Mouse (Mus musculus) CH12.LX (cell line): Measurements from ENCODE around the gene Ddx28. TPM values are rescaled to one million over a fixed set of nuclear protein-coding genes. Genes with fewer than 3 reads are reported as not detected.
A peak's percentile ranks its signal among the peaks of the same experiment; 100 is the strongest.

Experiments
- DNase-seq: peaks from one replicate; pipeline ENCODE4 v3.0.0-alpha.2; 2013; ENCODE audit errors: extremely low read depth
- H3K27ac ChIP-seq: 2 replicates; pipeline ENCODE4 v1.5.1; 2012; ENCODE audit warnings: low read depth, mild to moderate bottlenecking, control low read depth, moderate library complexity; ENCODE audit not compliant: insufficient read depth
- H3K27me3 ChIP-seq: replicated peaks from 2 replicates; pipeline ENCODE3; 2012; ENCODE audit warnings: inconsistent platforms
- H3K36me3 ChIP-seq, 2 experiments: replicated peaks in 1 of 2; 2 replicates each; pipeline versions ENCODE3 to v1.6.1; 2012; ENCODE audit warnings: inconsistent platforms in 1 of 2, low read length in 1 of 2, mild to moderate bottlenecking in 1 of 2, mixed read lengths in 1 of 2, moderate library complexity in 1 of 2; ENCODE audit not compliant: control insufficient read depth in 1 of 2, insufficient read depth in 1 of 2
- H3K4me1 ChIP-seq, 2 experiments: 2 replicates each; pipeline ENCODE4 v1.6.1; 2012; ENCODE audit warnings: inconsistent platforms in 1 of 2, moderate library complexity in 1 of 2; ENCODE audit not compliant: insufficient read depth in 2 of 2, control insufficient read depth in 1 of 2
- H3K4me2 ChIP-seq: 2 replicates; pipeline ENCODE4 v1.6.1; 2012; ENCODE audit warnings: low read depth, mild to moderate bottlenecking, control low read depth; ENCODE audit not compliant: poor library complexity, insufficient read depth, severe bottlenecking
- H3K4me3 ChIP-seq, 3 experiments: fragments of 150-350 bp in 1 of 3; sonication (generic) in 1 of 3; replicated peaks in 1 of 3; 2 replicates each; pipeline versions ENCODE3 to v1.5.1; 2011 to 2012; ENCODE audit warnings: low read depth in 2 of 3, low read length in 2 of 3, mild to moderate bottlenecking in 2 of 3, moderate library complexity in 2 of 3, control low read depth in 1 of 3, improper control_type of control experiment in 1 of 3, inconsistent platforms in 1 of 3, mixed read lengths in 1 of 3; ENCODE audit not compliant: poor library complexity in 1 of 3
- H3K79me2 ChIP-seq: replicated peaks from 2 replicates; pipeline ENCODE4 v1.6.1; 2012; ENCODE audit warnings: mild to moderate bottlenecking, moderate library complexity; ENCODE audit not compliant: control insufficient read depth, poor library complexity, insufficient read depth, severe bottlenecking; ENCODE audit errors: extremely low read depth
- H3K9ac ChIP-seq: 2 replicates; pipeline ENCODE4 v1.6.1; 2012; ENCODE audit warnings: low read depth, mild to moderate bottlenecking, control low read depth, moderate library complexity; ENCODE audit not compliant: insufficient read depth
- H3K9me3 ChIP-seq: replicated peaks from 2 replicates; pipeline ENCODE3; 2012; ENCODE audit warnings: low read length, inconsistent platforms, mixed read lengths
- BHLHE40 ChIP-seq: IDR thresholded peaks from 2 replicates; pipeline ENCODE4 v1.6.1; 2011; ENCODE audit warnings: mild to moderate bottlenecking, low read depth, low read length, improper control_type of control experiment
- ELF1 ChIP-seq: IDR thresholded peaks from 2 replicates; pipeline ENCODE4 v1.6.1; 2014; ENCODE audit warnings: low read depth, mild to moderate bottlenecking, inconsistent platforms, low read length, improper control_type of control experiment
- ETS1 ChIP-seq: conservative IDR thresholded peaks from 2 replicates; pipeline ENCODE4 v1.6.1; 2012; ENCODE audit warnings: low read depth, mild to moderate bottlenecking, inconsistent platforms, low read length, improper control_type of control experiment, moderate library complexity
- GABPA ChIP-seq: IDR thresholded peaks from 2 replicates; pipeline ENCODE4 v1.6.1; 2012; ENCODE audit warnings: low read depth, low read length, improper control_type of control experiment, inconsistent platforms; ENCODE audit not compliant: insufficient replicate concordance
- JUN ChIP-seq: IDR thresholded peaks from 2 replicates; pipeline ENCODE4 v1.6.1; 2011; ENCODE audit warnings: low read depth, mild to moderate bottlenecking, low read length, improper control_type of control experiment, moderate library complexity; ENCODE audit not compliant: insufficient read depth
- JUND ChIP-seq: conservative IDR thresholded peaks from 2 replicates; pipeline ENCODE4 v1.6.1; 2011; ENCODE audit warnings: low read depth, low read length, improper control_type of control experiment
- MAZ ChIP-seq: IDR thresholded peaks from 2 replicates; pipeline ENCODE4 v1.6.1; 2012; ENCODE audit warnings: low read depth, mild to moderate bottlenecking, inconsistent platforms, low read length, improper control_type of control experiment, moderate library complexity
- MXI1 ChIP-seq: IDR thresholded peaks from 2 replicates; pipeline ENCODE4 v1.6.1; 2011; ENCODE audit warnings: mild to moderate bottlenecking, low read depth, low read length, improper control_type of control experiment
- MYC ChIP-seq: IDR thresholded peaks from 2 replicates; pipeline ENCODE4 v1.6.1; 2011; ENCODE audit warnings: low read depth, mild to moderate bottlenecking, improper control_type of control experiment, low read length
- NRF1 ChIP-seq: IDR thresholded peaks from 2 replicates; pipeline ENCODE4 v1.6.1; 2014; ENCODE audit warnings: low read depth, mild to moderate bottlenecking, inconsistent platforms, low read length, improper control_type of control experiment, moderate library complexity
- PAX5 ChIP-seq: IDR thresholded peaks from 2 replicates; pipeline ENCODE4 v1.6.1; 2012; ENCODE audit warnings: low read length, inconsistent platforms, mixed read lengths
- TCF12 ChIP-seq: IDR thresholded peaks from 2 replicates; pipeline ENCODE4 v1.6.1; 2014; ENCODE audit warnings: low read depth, mild to moderate bottlenecking, inconsistent platforms, low read length, improper control_type of control experiment
- USF2 ChIP-seq: conservative IDR thresholded peaks from 2 replicates; pipeline ENCODE4 v1.6.1; 2011; ENCODE audit warnings: low read depth, low read length, improper control_type of control experiment
- dilution Hi-C: fragments of 300-500 bp; cut with MboI; formaldehyde crosslinking; loops from 2 replicates; pipeline ENCODE4 v1.14.3; 2020; ENCODE audit warnings: low sequenced_read_pairs; ENCODE audit not compliant: extremely low pct_unique_long_range_greater_than_20kb, extremely low pct_ligation_motif_present
- in situ Hi-C: fragments of 300-500 bp; cut with MboI; formaldehyde crosslinking; loops from 3 replicates; pipeline ENCODE4 v1.14.3; 2019; ENCODE audit warnings: low sequenced_read_pairs, low pct_ligation_motif_present, low pct_unique_long_range_greater_than_20kb, mixed read lengths
- polyA plus RNA-seq: library from polyadenylated mRNA; unstranded; fragments of >175 nt; gene quantifications from 2 replicates; pipeline ENCODE4 v1.2.1, GENCODE M21; 2012; ENCODE audit warnings: low read depth; ENCODE audit not compliant: insufficient read length
- total RNA-seq, 2 experiments: library from RNA; depleted of rRNA; stranded (reverse); fragments of 300-350 nt in 1 of 2; fragments of >200 nt in 1 of 2; gene quantifications; 2 replicates each; pipeline ENCODE4 v1.2.3; 2012 to 2014

Gene Ddx28
- total and polyA plus RNA-seq, 3 experiments: 15.5 to 21.8 (median 19.8) TPM

- H3K4me3 ChIP-seq: peak overlapping the region in 1 of 3 experiments; percentile 23
- in situ Hi-C loops: loop anchor here (25.0 kb wide), 1 partner anchor 335 kb away; the partner anchor contains the start of genes 4933405L10Rik, Acd, Enkd1 and Pard6a
- DNase-seq: no peak
- H3K27ac ChIP-seq: peak overlapping the region; percentile 40
- TF ChIP-seq NRF1 (peak; percentile 56), MYC (no peak)
- dilution Hi-C loops: no loop called here
- H3K9me3 ChIP-seq: no peaks in the 10 kb centered on the region
- no peak overlapping the region for H3K4me2 ChIP-seq
- peaks cover 26% of the 10 kb centered on the region for H3K79me2 ChIP-seq
- no peak overlapping the region for H3K9ac ChIP-seq
- H3K27me3 ChIP-seq: no peaks in the 10 kb centered on the region
- peaks cover 22 to 76% of the 10 kb centered on the region in 2 experiments for H3K4me1 ChIP-seq
- H3K36me3 ChIP-seq: peaks cover 33 to 84% of the 10 kb centered on the region in 2 experiments
Measured at GRCm38 (mm10) chr8:106046872-106047559, 35.3 kb upstream of the Ddx28 start.

- peak overlapping the region; percentile 11; the same call in 1 of the 2 replicates for H3K27ac ChIP-seq
- no peak overlapping the region for H3K4me3 ChIP-seq
- dilution Hi-C loops: no loop called here
- in situ Hi-C loops: loop anchor here (25.0 kb wide), 1 partner anchor 332 kb away; the partner anchor contains the start of genes 4933405L10Rik, Acd, Enkd1 and Pard6a
- 0 out of 2 replicates have a peak, but pooled peaks cover under 1% of the 10 kb centered on the region for H3K79me2 ChIP-seq
- H3K27me3 ChIP-seq: no peaks in the 10 kb centered on the region
- TF ChIP-seq BHLHE40 (peak; percentile 44), JUN (no peak), PAX5 (no peak), TCF12 (no peak), ELF1 (no peak), MXI1 (no peak), ETS1 (peak; percentile 56), USF2 (no peak), MAZ (no peak), GABPA (no peak), JUND (no peak)
- TF ChIP-seq, all 38 proteins: peak for 2
- Histone ChIP-seq H3K9me3 (no peaks in the 10 kb centered on the region), H3K9ac (no peak overlapping the region), H3K36me3 (peaks cover 33 to 70% of the 10 kb centered on the region in 2 experiments), H3K4me2 (no peak overlapping the region), H3K4me1 (peaks cover 26 to 80% of the 10 kb centered on the region in 2 experiments)
- no peak for DNase-seq
Measured at GRCm38 (mm10) chr8:106044151-106044550, 32.5 kb upstream of the Ddx28 start.
